Mouse (Mus musculus) ES-E14 (cell line): ENCODE measurements at regions not wholly inside any gene's neighbourhood (a gene's known extent, or its start where the extent isn't known, plus 50 kb on each side); places are given as distances from the start of the nearest gene placed in this dataset.

Source experiments
- CHD2 ChIP-seq: IDR thresholded peaks from 2 replicates; pipeline ENCODE4 v1.6.1; 2014; ENCODE audit warnings: mild to moderate bottlenecking, low read depth, low read length, inconsistent platforms
- HCFC1 ChIP-seq: IDR thresholded peaks from 2 replicates; pipeline ENCODE4 v1.6.1; 2012; ENCODE audit warnings: low read length, inconsistent platforms, borderline replicate concordance; ENCODE audit not compliant: insufficient read depth
- MAFK ChIP-seq: IDR thresholded peaks from 2 replicates; pipeline ENCODE4 v1.6.1; 2014; ENCODE audit warnings: mild to moderate bottlenecking, low read depth, low read length, inconsistent platforms; ENCODE audit not compliant: insufficient read depth
- ZC3H11A ChIP-seq: IDR thresholded peaks from 2 replicates; pipeline ENCODE4 v1.6.1; 2012; ENCODE audit warnings: low read depth, mild to moderate bottlenecking, inconsistent platforms, low read length, borderline replicate concordance
- ZNF384 ChIP-seq: IDR thresholded peaks from 2 replicates; pipeline ENCODE4 v1.6.1; 2012; ENCODE audit warnings: low read depth, low read length, inconsistent platforms

DNA sequence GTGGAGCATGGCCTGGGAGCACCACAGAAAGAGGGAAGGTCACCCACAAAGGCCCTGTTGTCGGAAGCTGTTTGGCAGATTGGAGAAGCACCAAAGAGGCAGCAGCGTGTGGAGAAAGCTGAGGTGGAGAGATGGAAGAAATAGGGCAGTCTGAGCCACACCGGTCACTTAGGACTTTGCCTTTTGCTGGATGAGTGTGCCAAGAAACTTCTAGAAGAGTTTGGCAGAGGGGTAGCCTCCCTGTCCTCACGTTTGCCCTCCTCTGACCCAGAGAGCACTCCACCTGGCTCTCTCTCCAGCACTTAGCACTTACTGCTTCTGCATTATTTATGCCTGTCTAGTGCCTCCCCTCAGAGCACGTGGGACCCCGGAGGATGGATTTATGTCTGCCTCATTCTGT, 485.3 kb upstream of the Kcnab2 start:
- TF ChIP-seq HCFC1, result no peak
- no peak for TF ChIP-seq CHD2
- no peak for TF ChIP-seq MAFK
- no peak for TF ChIP-seq ZC3H11A
- no peak for TF ChIP-seq ZNF384
